Mouse (Mus musculus) C2C12 (cell line): ENCODE results near the gene Ptgds.

Experiments used
- CTCF ChIP-seq: IDR thresholded peaks from one replicate; pipeline ENCODE4 v1.5.1; 2011; ENCODE audit not compliant: control insufficient read depth, insufficient read depth, insufficient read length
- MAX ChIP-seq: IDR thresholded peaks from one replicate; pipeline ENCODE4 v1.6.1; 2011; ENCODE audit warnings: mild to moderate bottlenecking, control low read depth

DNA sequence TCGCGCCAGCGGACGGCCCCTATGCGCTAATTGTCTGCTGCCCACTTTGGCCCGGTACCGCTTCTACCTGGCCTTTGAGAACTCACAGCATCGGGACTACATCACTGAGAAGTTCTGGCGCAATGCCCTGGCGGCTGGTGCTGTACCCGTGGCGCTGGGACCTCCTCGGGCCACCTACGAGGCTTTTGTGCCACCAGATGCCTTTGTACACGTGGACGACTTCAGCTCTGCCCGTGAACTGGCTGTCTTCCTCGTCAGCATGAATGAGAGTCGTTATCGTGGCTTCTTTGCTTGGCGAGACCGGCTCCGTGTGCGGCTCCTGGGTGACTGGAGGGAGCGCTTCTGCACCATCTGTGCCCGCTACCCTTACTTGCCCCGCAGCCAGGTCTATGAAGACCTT lies 44.4 kb downstream of the Ptgds start:
- TF ChIP-seq CTCF (no peak), MAX (no peak)
